ENCODE assay signal across 15 mouse cellular contexts in genomic region chr12:109910966-109911495, GRCm38 (mm10).
A peak's percentile ranks its signal among the peaks of the same experiment; 100 is the strongest.
DNase-seq lines count a peak whose midpoint lies in the region; ATAC-seq lines count a peak whose summit lies in the region.
"Had no signal": no experiment of that assay in that cellular context is flagged by ENCODE, and none has a peak within 500 bp of the region (broad histone marks: within the 10 kb centered on the region; RNA-seq: fewer than 3 reads in every experiment).

No protein-coding gene starts in this region.

- no peaks in the 10 kb centered on the region for H3K36me3 ChIP-seq in hindbrain, embryonic 11.5 days (ENCODE audit: control insufficient read depth, insufficient read depth, low read length)
- H3K36me3 ChIP-seq in hindbrain, embryonic 13.5 days = no peaks in the 10 kb centered on the region
- no peaks in the 10 kb centered on the region for H3K36me3 ChIP-seq in forebrain, embryonic 16.5 days (ENCODE audit: control insufficient read depth, insufficient read depth)
- no peaks in the 10 kb centered on the region for H3K36me3 ChIP-seq in kidney, embryonic 16.5 days (ENCODE audit: insufficient read depth, low read length)
- H3K36me3 ChIP-seq: embryonic facial prominence, embryonic 15.5 days; limb, embryonic 15.5 days; stomach, embryonic 15.5 days had no signal

- H3K27ac ChIP-seq in hindbrain, embryonic 11.5 days (ENCODE audit: low read depth, low read length) = no peak overlapping the region
- no peak overlapping the region for H3K27ac ChIP-seq in hindbrain, embryonic 13.5 days
- no peak overlapping the region for H3K27ac ChIP-seq in forebrain, embryonic 16.5 days (ENCODE audit: low read length)
- H3K27ac ChIP-seq in kidney, embryonic 16.5 days (ENCODE audit: low read length) = no peak overlapping the region
- H3K27ac ChIP-seq: embryonic facial prominence, embryonic 15.5 days; limb, embryonic 15.5 days; stomach, embryonic 15.5 days had no signal

- no peak for ATAC-seq in hindbrain, embryonic 11.5 days (ENCODE audit: low FRiP score)
- no peak for ATAC-seq in hindbrain, embryonic 13.5 days (ENCODE audit: low FRiP score)
- ATAC-seq in forebrain, embryonic 16.5 days = peak; percentile 36; the same call in 1 of the 2 replicates
- no peak for ATAC-seq in inflammation-experienced regulatory T-cells, adult 6 months
- ATAC-seq in kidney, embryonic 16.5 days (ENCODE audit: low FRiP score, low TSS enrichment) = no peak

- peak; percentile 27 for DNase-seq in hindbrain, embryonic 11.5 days (ENCODE audit: low spot score)
- peak; percentile 13 for DNase-seq in right cerebral cortex, adult 18-20 months
- no peak for DNase-seq in right cerebral cortex, postnatal 14 days
- DNase-seq in natural killer cell, adult 2 months (ENCODE audit: low spot score in 2 of 2) = no peak
- DNase-seq: adrenal gland, postnatal 10 days; kidney, postnatal 10 days; lung, adult 2 months; thymus, postnatal 14 days had no signal

- no peak overlapping the region for H3K4me2 ChIP-seq in hindbrain, embryonic 11.5 days (replicated peaks; ENCODE audit: low read depth, low read length)
- no peak overlapping the region for H3K4me2 ChIP-seq in hindbrain, embryonic 13.5 days
- no peak overlapping the region for H3K4me2 ChIP-seq in forebrain, embryonic 16.5 days (ENCODE audit: low read length)
- H3K4me2 ChIP-seq in kidney, embryonic 16.5 days (replicated peaks; ENCODE audit: low read depth, low read length) = no peak overlapping the region
- H3K4me2 ChIP-seq: embryonic facial prominence, embryonic 15.5 days; limb, embryonic 15.5 days; stomach, embryonic 15.5 days had no signal

- H3K4me1 ChIP-seq in hindbrain, embryonic 11.5 days (replicated peaks; ENCODE audit: control insufficient read depth, insufficient read depth, low read length) = no peaks in the 10 kb centered on the region; the same call in 1 of the 2 replicates
- peaks cover 12% of the 10 kb centered on the region for H3K4me1 ChIP-seq in hindbrain, embryonic 13.5 days (replicated peaks)
- H3K4me1 ChIP-seq in forebrain, embryonic 16.5 days (replicated peaks; ENCODE audit: control insufficient read depth, insufficient read depth, low read length) = no peaks in the 10 kb centered on the region
- H3K4me1 ChIP-seq in kidney, embryonic 16.5 days (ENCODE audit: insufficient read depth, low read length) = no peaks in the 10 kb centered on the region
- H3K4me1 ChIP-seq: embryonic facial prominence, embryonic 15.5 days; stomach, embryonic 15.5 days had no signal

- H3K9ac ChIP-seq in hindbrain, embryonic 11.5 days (ENCODE audit: low read depth, low read length) = no peak overlapping the region
- no peak overlapping the region for H3K9ac ChIP-seq in hindbrain, embryonic 13.5 days
- no peak overlapping the region for H3K9ac ChIP-seq in forebrain, embryonic 16.5 days (replicated peaks; ENCODE audit: low read depth, low read length)
- no peak overlapping the region for H3K9ac ChIP-seq in kidney, embryonic 16.5 days (replicated peaks; ENCODE audit: low read length)
- H3K9ac ChIP-seq: embryonic facial prominence, embryonic 15.5 days; limb, embryonic 15.5 days; stomach, embryonic 15.5 days had no signal

- H3K4me3 ChIP-seq in hindbrain, embryonic 11.5 days (ENCODE audit: low read depth, low read length) = no peak overlapping the region
- no peak overlapping the region for H3K4me3 ChIP-seq in hindbrain, embryonic 13.5 days
- H3K4me3 ChIP-seq in forebrain, embryonic 16.5 days (replicated peaks; ENCODE audit: low read length) = no peak overlapping the region
- H3K4me3 ChIP-seq in kidney, embryonic 16.5 days (ENCODE audit: low read length) = no peak overlapping the region
- H3K4me3 ChIP-seq: embryonic facial prominence, embryonic 15.5 days; limb, embryonic 15.5 days; stomach, embryonic 15.5 days had no signal

- 24% methylated on average over 9 of the region's 9 CpGs for WGBS in hindbrain, embryonic 11.5 days
- 18% methylated on average over 9 of the region's 9 CpGs for WGBS in hindbrain, embryonic 13.5 days
- WGBS in forebrain, embryonic 16.5 days = 6% methylated on average over 9 of the region's 9 CpGs
- 56% methylated on average over 9 of the region's 9 CpGs for WGBS in kidney, embryonic 16.5 days

- H3K27me3 ChIP-seq in hindbrain, embryonic 11.5 days (ENCODE audit: control insufficient read depth, insufficient read depth, low read length) = no peaks in the 10 kb centered on the region
- H3K27me3 ChIP-seq in hindbrain, embryonic 13.5 days = no peaks in the 10 kb centered on the region
- H3K27me3 ChIP-seq in forebrain, embryonic 16.5 days (replicated peaks; ENCODE audit: control insufficient read depth, insufficient read depth, low read length) = no peaks in the 10 kb centered on the region
- no peaks in the 10 kb centered on the region for H3K27me3 ChIP-seq in kidney, embryonic 16.5 days (ENCODE audit: insufficient read depth, low read length)
- H3K27me3 ChIP-seq: embryonic facial prominence, embryonic 15.5 days; limb, embryonic 15.5 days; stomach, embryonic 15.5 days had no signal

- no peaks in the 10 kb centered on the region for H3K9me3 ChIP-seq in hindbrain, embryonic 11.5 days (ENCODE audit: control insufficient read depth, low read length)
- H3K9me3 ChIP-seq in hindbrain, embryonic 13.5 days = no peaks in the 10 kb centered on the region
- H3K9me3 ChIP-seq in forebrain, embryonic 16.5 days (ENCODE audit: control insufficient read depth, low read length) = no peaks in the 10 kb centered on the region
- H3K9me3 ChIP-seq in kidney, embryonic 16.5 days (ENCODE audit: low read length) = no peaks in the 10 kb centered on the region
- H3K9me3 ChIP-seq: embryonic facial prominence, embryonic 15.5 days; limb, embryonic 15.5 days; stomach, embryonic 15.5 days had no signal

Comparison
In these comparisons a context has a peak if more than half of its experiments do, and no peak if none do; other contexts are left out.
1. DNase-seq: peak in hindbrain, embryonic 11.5 days (single experiment) and right cerebral cortex, adult 18-20 months (single experiment); none in right cerebral cortex, postnatal 14 days (single experiment) and natural killer cell, adult 2 months (0 of 2).